Mouse (Mus musculus) brain, embryonic 14.5 days (tissue): ENCODE measurements at regions not wholly inside any gene's neighbourhood (a gene's known extent, or its start where the extent isn't known, plus 50 kb on each side); places are given as distances from the start of the nearest gene placed in this dataset.

Source experiments
- CTCF ChIP-seq: fragments of 200-500 bp; IDR thresholded peaks from 2 replicates; pipeline ENCODE4 v1.5.1; 2012; ENCODE audit warnings: inconsistent platforms, mild to moderate bottlenecking, moderate library complexity, borderline replicate concordance; ENCODE audit not compliant: insufficient read depth, insufficient read length; ENCODE audit errors: extremely low read depth
- POLR2A ChIP-seq: fragments of 200-500 bp; IDR thresholded peaks from 2 replicates; pipeline ENCODE4 v1.6.1; 2012; ENCODE audit warnings: mild to moderate bottlenecking, inconsistent platforms, borderline replicate concordance; ENCODE audit not compliant: poor library complexity, insufficient read depth, insufficient read length, severe bottlenecking; ENCODE audit errors: extremely low read depth

DNA sequence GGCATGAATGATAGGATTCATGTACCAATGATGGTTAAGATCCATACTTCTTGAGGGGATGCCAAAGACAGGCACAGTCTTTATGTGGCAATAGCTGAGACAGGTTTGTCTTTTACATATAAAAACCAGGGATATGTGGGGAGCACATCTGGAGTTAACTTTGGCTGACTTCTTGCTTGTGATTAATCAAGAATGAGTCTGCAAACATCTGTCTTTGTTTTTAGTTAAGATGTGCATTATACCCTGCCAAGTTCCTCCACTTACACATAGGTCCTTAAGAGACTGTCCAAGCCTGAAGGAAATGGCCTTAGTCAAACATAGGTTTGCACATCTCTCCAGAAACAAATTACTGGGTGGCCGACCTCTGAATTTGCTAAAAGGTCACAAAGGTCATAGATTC, 91.8 kb downstream of the Trim52 start:
- TF ChIP-seq CTCF (no peak), POLR2A (no peak)
